Mouse (Mus musculus) MEL-GATA-1-ER (cell line): ENCODE results near the gene Atp6v1d.

Source experiments
- DNase-seq: peaks from one replicate; pipeline ENCODE4 v3.0.0-alpha.2; 2012; ENCODE audit warnings: low read depth; ENCODE audit errors: extremely low read depth

The Atp6v1d gene

GRCm38 (mm10) chr12:78800036-78800435, 61.4 kb downstream of the Atp6v1d start:
- no peak for DNase-seq

DNA sequence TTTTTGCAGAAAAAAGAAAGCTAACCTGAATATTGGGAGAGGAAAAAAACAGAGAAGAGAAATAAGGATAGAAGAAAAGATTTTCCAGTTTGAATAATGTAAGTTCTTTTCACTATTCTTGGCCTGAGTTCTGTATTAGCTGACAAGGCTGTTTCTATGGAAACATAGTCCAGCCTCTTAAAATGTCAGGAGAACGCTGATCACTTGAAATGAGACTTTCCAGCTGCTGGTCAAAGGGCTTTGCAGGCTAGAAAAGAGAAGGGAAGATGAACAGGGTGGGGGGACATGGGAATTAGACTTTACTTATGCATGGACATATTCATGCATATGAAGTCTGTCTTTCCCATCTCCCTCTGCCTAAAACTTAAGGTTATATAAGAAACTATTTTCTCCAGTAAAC, 67.2 kb downstream of the Atp6v1d start:
- no peak for DNase-seq

DNA sequence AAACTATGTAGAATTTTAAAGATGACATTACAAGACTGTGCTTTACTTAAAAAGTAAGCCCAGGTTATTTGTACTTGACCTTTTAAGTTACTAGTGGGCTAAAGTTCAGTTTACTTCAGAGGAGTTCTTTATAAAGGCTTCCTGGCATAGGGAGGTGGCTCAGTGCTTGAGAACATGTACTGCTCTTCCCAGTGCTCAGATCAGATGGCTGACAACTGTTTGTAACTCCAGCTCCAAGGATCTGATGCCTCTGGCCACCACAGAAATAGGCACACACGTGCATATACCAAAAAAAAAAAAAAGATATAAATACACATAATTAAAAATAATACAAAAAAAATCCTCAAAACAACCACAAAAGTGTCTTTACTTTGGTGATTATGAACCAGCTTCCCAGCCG, 70.6 kb downstream of the Atp6v1d start:
- DNase-seq: no peak
